Mouse (Mus musculus) kidney, embryonic 14.5 days (tissue): ENCODE results near the gene Tex45. TPM values are rescaled to one million over a fixed set of nuclear protein-coding genes. Genes with fewer than 3 reads are reported as not detected.

Experiments
- polyA plus RNA-seq: library from polyadenylated mRNA; unstranded; fragments of >200 nt; fragmentation: Nextera tagmentation; extraction: Ambion mirVana; gene quantifications from 2 replicates; pipeline ENCODE4 v1.2.1, GENCODE M21; 2014

Gene Tex45
- polyA plus RNA-seq, 1 experiment from 2014 or later, result not detected

Other genes starting within 250 kb of the Tex45 start
- 33.2 and 40.2 TPM in 2 replicates for gene Insr, start 191.2 kb upstream of the Tex45 start, polyA plus RNA-seq
- not detected in 2 replicates for gene A430078G23Rik, start 117.4 kb upstream of the Tex45 start, polyA plus RNA-seq
- gene Arhgef18, start 77.9 kb upstream of the Tex45 start, polyA plus RNA-seq, result 8.9 and 11.7 TPM in 2 replicates
- 3.7 and 4.4 TPM in 2 replicates for gene Pex11g, start 3.2 kb upstream of the Tex45 start, polyA plus RNA-seq
- gene Zfp358, start 22.3 kb downstream of the Tex45 start, polyA plus RNA-seq, result 27.9 and 47.9 TPM in 2 replicates
- gene Mcoln1, start 29.6 kb downstream of the Tex45 start, polyA plus RNA-seq, result 29.3 and 39.9 TPM in 2 replicates
- gene Pnpla6, start 44.5 kb downstream of the Tex45 start, polyA plus RNA-seq, result 21.0 and 25.6 TPM in 2 replicates
- 6.9 and 11.2 TPM in 2 replicates for gene C330021F23Rik, start 97.1 kb downstream of the Tex45 start, polyA plus RNA-seq
- 14.1 and 18.1 TPM in 2 replicates for gene Camsap3, start 116.4 kb downstream of the Tex45 start, polyA plus RNA-seq
- gene Xab2, start 150.5 kb downstream of the Tex45 start, polyA plus RNA-seq, result 42.2 and 67.7 TPM in 2 replicates
- 84.5 and 132 TPM in 2 replicates for gene Pet100, start 150.7 kb downstream of the Tex45 start, polyA plus RNA-seq
- 0.96 and 1.0 TPM in 2 replicates for gene Pcp2, start 154.7 kb downstream of the Tex45 start, polyA plus RNA-seq
- gene Stxbp2, start 160.1 kb downstream of the Tex45 start, polyA plus RNA-seq, result 50.7 and 70.8 TPM in 2 replicates
- gene Retn, start 184.9 kb downstream of the Tex45 start, polyA plus RNA-seq, result 0.46 and 0.73 TPM in 2 replicates
- gene Mcemp1, start 194.9 kb downstream of the Tex45 start, polyA plus RNA-seq, result 0.28 and 0.30 TPM in 2 replicates
- gene Fcor, start 201.5 kb downstream of the Tex45 start, polyA plus RNA-seq, result 17.8 and 20.6 TPM in 2 replicates
- gene Trappc5, start 205.4 kb downstream of the Tex45 start, polyA plus RNA-seq, result 28.9 and 29.9 TPM in 2 replicates
- 0.09 and 0.30 TPM in 2 replicates for gene Fcer2a, start 223.3 kb downstream of the Tex45 start, polyA plus RNA-seq
- 0.45 TPM in 1 of 2 replicates, not detected in the other for gene Clec4g, start 249.8 kb downstream of the Tex45 start, polyA plus RNA-seq